ENCODE assay signal across 13 mouse cellular contexts in the genomic region with DNA sequence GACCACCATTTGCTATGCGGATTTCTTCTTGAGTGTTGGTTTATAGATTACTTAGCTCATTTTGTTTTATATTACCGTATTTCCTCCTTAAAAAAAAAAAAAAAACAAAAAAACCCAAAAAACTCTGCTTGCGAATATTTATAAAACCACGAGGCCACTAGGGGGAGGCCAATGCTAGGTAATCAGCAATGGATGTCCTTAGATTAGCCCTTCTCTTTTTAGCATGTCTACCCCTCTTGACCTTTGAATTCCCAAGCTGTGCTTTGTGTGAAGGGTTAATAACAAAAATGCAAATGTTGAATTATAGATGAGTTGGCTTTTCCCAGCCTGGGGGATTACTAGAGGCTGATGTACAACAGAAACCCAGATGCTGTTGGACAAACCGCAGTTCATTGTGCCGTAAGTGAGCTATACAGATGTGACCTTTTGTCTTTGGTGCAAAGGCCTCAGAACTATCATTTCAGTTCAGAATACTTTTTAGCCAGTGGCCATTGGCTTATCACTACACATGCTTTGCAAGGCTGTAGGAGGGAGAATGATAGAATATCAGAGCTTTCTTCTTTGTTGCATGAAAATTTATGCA.
DNase-seq lines count a peak whose midpoint lies in the region; ATAC-seq and TF ChIP-seq lines count a peak whose summit lies in the region.
"Had no signal": no experiment of that assay in that cellular context is flagged by ENCODE, and none has a peak within 500 bp of the region (broad histone marks: within the 10 kb centered on the region; RNA-seq: fewer than 3 reads in every experiment).

No protein-coding gene starts in this region.

- H3K4me3 ChIP-seq in layer of hippocampus, adult 2 months: no peak overlapping the region
- H3K4me3 ChIP-seq in hindbrain, postnatal 0 days (ENCODE audit: low read length): no peak overlapping the region
- H3K4me3 ChIP-seq: liver, embryonic 12.5 days; neural tube, embryonic 13.5 days had no signal

- peak; percentile 72 for TF ChIP-seq CTCF in layer of hippocampus, adult 2 months (conservative IDR thresholded peaks at IDR 0.05)
- peak; percentile 61 for TF ChIP-seq CTCF in hindbrain, postnatal 0 days (IDR thresholded peaks at IDR 0.05; ENCODE audit: low read depth)

- H3K9ac ChIP-seq in hindbrain, postnatal 0 days (replicated peaks; ENCODE audit: low read length): no peak overlapping the region
- H3K9ac ChIP-seq: liver, embryonic 12.5 days; neural tube, embryonic 13.5 days had no signal

- H3K27me3 ChIP-seq in hindbrain, postnatal 0 days (ENCODE audit: insufficient read depth, low read length): no peaks in the 10 kb centered on the region
- H3K27me3 ChIP-seq: liver, embryonic 12.5 days; neural tube, embryonic 13.5 days had no signal

- peak; percentile 8 for DNase-seq in adrenal gland, postnatal 10 days
- no peak for DNase-seq in adrenal gland, adult 18-20 months (ENCODE audit: low spot score in 2 of 2)
- DNase-seq in layer of hippocampus, adult 2 months (ENCODE audit: low spot score in 2 of 2): no peak
- DNase-seq in layer of hippocampus, adult 9-11 months: no peak
- peak; percentile 20 for DNase-seq in R1 (ENCODE audit: low read depth, low spot score)
- DNase-seq in hindbrain, postnatal 0 days (ENCODE audit: low spot score): peak; percentile 65
- no peak for DNase-seq in frontal cortex, postnatal 36 days (ENCODE audit: low spot score in 2 of 2)
- DNase-seq in thymus, postnatal 14 days: no peak
- DNase-seq: lung, postnatal 4 days; thymus, postnatal 4 days had no signal

- no peak for ATAC-seq in hindbrain, postnatal 0 days
- ATAC-seq: liver, embryonic 12.5 days had no signal

- no peaks in the 10 kb centered on the region for H3K9me3 ChIP-seq in hindbrain, postnatal 0 days (ENCODE audit: low read length)
- H3K9me3 ChIP-seq: liver, embryonic 12.5 days; neural tube, embryonic 13.5 days had no signal

- H3K4me2 ChIP-seq in hindbrain, postnatal 0 days (ENCODE audit: low read depth, low read length): no peak overlapping the region
- H3K4me2 ChIP-seq: heart, embryonic 11.5 days; liver, embryonic 12.5 days; neural tube, embryonic 13.5 days had no signal

- H3K36me3 ChIP-seq in hindbrain, postnatal 0 days (ENCODE audit: insufficient read depth, low read length): no peaks in the 10 kb centered on the region
- H3K36me3 ChIP-seq: liver, embryonic 12.5 days; neural tube, embryonic 13.5 days had no signal

- 64% methylated on average over 6 of the region's 6 CpGs for WGBS in hindbrain, postnatal 0 days

- no peaks in the 10 kb centered on the region for H3K4me1 ChIP-seq in hindbrain, postnatal 0 days (ENCODE audit: insufficient read depth, low read length)
- H3K4me1 ChIP-seq: liver, embryonic 12.5 days; neural tube, embryonic 13.5 days had no signal

- no peak overlapping the region for H3K27ac ChIP-seq in layer of hippocampus, adult 2 months
- no peak overlapping the region for H3K27ac ChIP-seq in hindbrain, postnatal 0 days
- H3K27ac ChIP-seq: liver, embryonic 12.5 days; neural tube, embryonic 13.5 days had no signal

Comparison
In these comparisons a context has a peak if more than half of its experiments do, and no peak if none do; other contexts are left out.
1. DNase-seq: peak in adrenal gland, postnatal 10 days (single experiment), R1 (single experiment) and hindbrain, postnatal 0 days (single experiment); none in adrenal gland, adult 18-20 months (0 of 2), layer of hippocampus, adult 2 months (0 of 2), layer of hippocampus, adult 9-11 months (single experiment), frontal cortex, postnatal 36 days (0 of 2) and thymus, postnatal 14 days (single experiment).